Mouse (Mus musculus) left cerebral cortex, postnatal 10 days (tissue): ENCODE data around the gene Tpst1. TPM values are rescaled to one million over a fixed set of nuclear protein-coding genes. Genes with fewer than 3 reads are reported as not detected.

Experiments used
- DNase-seq, 2 experiments: peaks; one replicate each; pipeline ENCODE4 v3.0.0; 2021 to 2022; ENCODE audit warnings: low spot score in 2 of 2, mixed read lengths in 1 of 2; ENCODE audit errors: extremely low spot score in 1 of 2
- intact Hi-C: fragments of 180-260 bp; cut with DNase I; formaldehyde crosslinking; loops from one replicate; pipeline ENCODE4 v1.15.1; 2025
- total RNA-seq, 2 experiments: library from RNA; stranded (reverse); gene quantifications; 2 replicates each; pipeline ENCODE4 v1.2.3; 2021

Tpst1 gene
- total RNA-seq, 2 experiments from 2014 or later = 35.5 to 37.1 TPM

GRCm38 (mm10) chr5:130170666-130171422 lies 97.7 kb downstream of the Tpst1 start:
- intact Hi-C loops = loop anchor here (10.0 kb wide), 1 partner anchor 986 kb away; no protein-coding TSS in a partner anchor
- no peak for DNase-seq

GRCm38 (mm10) chr5:130171423-130171954 lies 98.4 kb downstream of the Tpst1 start, which contains the start of gene Rabgef1:
TSS of gene Rabgef1 (plus strand) at chr5:130171798.
- intact Hi-C loops = loop anchor here (10.0 kb wide), 1 partner anchor 987 kb away; no protein-coding TSS in a partner anchor
- peak; percentile 89 to 97 for DNase-seq

GRCm38 (mm10) chr5:130171956-130172601 lies 99.0 kb downstream of the Tpst1 start:
- peak; percentile 29 to 79 for DNase-seq

GRCm38 (mm10) chr5:130173012-130173411 lies 99.9 kb downstream of the Tpst1 start:
- intact Hi-C loops = loop anchor here (10.0 kb wide), 1 partner anchor 988 kb away; no protein-coding TSS in a partner anchor
- no peak for DNase-seq

More at GRCm38 (mm10) chr5:130171956-130172601, 99.0 kb downstream of the Tpst1 start:
- intact Hi-C loops = loop anchor here (10.0 kb wide), 1 partner anchor 987 kb away; no protein-coding TSS in a partner anchor

- intact Hi-C loops = loop anchor here (10.0 kb wide), 1 partner anchor 993 kb away; no protein-coding TSS in a partner anchor
- DNase-seq = no peak
These were observed 104.7 kb downstream of the Tpst1 start for GRCm38 (mm10) chr5:130177871-130178270.

- intact Hi-C loops = loop anchor here (5.0 kb wide), 1 partner anchor 37 kb away; the partner anchor contains the start of gene Tmem248
- DNase-seq = no peak
These were observed 107.2 kb downstream of the Tpst1 start for GRCm38 (mm10) chr5:130180362-130180761.

GRCm38 (mm10) chr5:130181740-130182540 lies 108.8 kb downstream of the Tpst1 start:
- intact Hi-C loops = loop anchor here (5.0 kb wide), 1 partner anchor 35 kb away; the partner anchor contains the start of gene Tmem248
- DNase-seq = no peak

- intact Hi-C loops = loop anchor here (5.0 kb wide), 1 partner anchor 35 kb away; the partner anchor contains the start of gene Tmem248
These were observed 109.4 kb downstream of the Tpst1 start for GRCm38 (mm10) chr5:130182541-130182821.

GRCm38 (mm10) chr5:130184193-130184856 lies 111.2 kb downstream of the Tpst1 start:
- no peak for DNase-seq
- intact Hi-C loops = loop anchor here (5.0 kb wide), 1 partner anchor 33 kb away; the partner anchor contains the start of gene Tmem248

More at GRCm38 (mm10) chr5:130182541-130182821, 109.4 kb downstream of the Tpst1 start:
- no peak for DNase-seq

GRCm38 (mm10) chr5:130185312-130185711 lies 112.2 kb downstream of the Tpst1 start:
- intact Hi-C loops = no loop called here
- DNase-seq = no peak

Other genes with a start within 250 kb of the Tpst1 start
- gene Sumf2, start 226.3 kb upstream of the Tpst1 start, total RNA-seq = 10 to 100 TPM; 20.2 to 20.5 TPM
- 100 to 1,000 TPM; 426 to 432 TPM for gene Chchd2, start 185.9 kb upstream of the Tpst1 start, total RNA-seq
- 1 to 10 TPM; 3.8 to 5.8 TPM for gene Zbed5, start 177.6 kb upstream of the Tpst1 start, total RNA-seq
- gene Phkg1, start 174.8 kb upstream of the Tpst1 start, total RNA-seq = 1 to 10 TPM; 7.8 to 8.7 TPM
- 1 to 10 TPM; 1.6 to 2.3 TPM for gene Nupr1l, start 164.8 kb upstream of the Tpst1 start, total RNA-seq
- gene Vkorc1l1, start 131.4 kb upstream of the Tpst1 start, total RNA-seq = 10 to 100 TPM; 49.8 to 58.2 TPM
- 10 to 100 TPM; 15.6 to 17.0 TPM for gene Gusb, start 70.3 kb upstream of the Tpst1 start, total RNA-seq
- gene Asl, start 44.1 kb upstream of the Tpst1 start, total RNA-seq = 10 to 100 TPM; 23.9 to 24.6 TPM
- 10 to 100 TPM; 39.9 to 40.9 TPM for gene Crcp, start 44.0 kb upstream of the Tpst1 start, total RNA-seq
- 10 to 100 TPM; 13.6 to 14.4 TPM for gene Kctd7, start 71.5 kb downstream of the Tpst1 start, total RNA-seq
- gene Rabgef1, start 98.5 kb downstream of the Tpst1 start, total RNA-seq = 10 to 100 TPM; 41.4 to 42.8 TPM
- 10 to 100 TPM; 44.8 to 45.6 TPM for gene Tmem248, start 143.8 kb downstream of the Tpst1 start, total RNA-seq
- gene Sbds, start 182.2 kb downstream of the Tpst1 start, total RNA-seq = 10 to 100 TPM; 45.8 to 48.7 TPM
- gene Tyw1, start 182.3 kb downstream of the Tpst1 start, total RNA-seq = 10 to 100 TPM; 16.8 to 20.9 TPM